Mouse (Mus musculus) midbrain, postnatal 0 days (tissue): ENCODE data around the gene Ibtk. TPM values are rescaled to one million over a fixed set of nuclear protein-coding genes. Genes with fewer than 3 reads are reported as not detected.

Source experiments
- ATAC-seq: fragments of 200-750 bp; cut with Nextera tagmentation; 2 replicates; pipeline ENCODE4 v1.8.0; 2017; ENCODE audit warnings: moderate number of reproducible peaks, mild to moderate bottlenecking, moderate TSS enrichment, moderate library complexity; ENCODE audit not compliant: low FRiP score
- DNase-seq: peaks from one replicate; pipeline ENCODE4 v3.0.0-alpha.2; 2015; ENCODE audit warnings: low spot score
- H3K27ac ChIP-seq: fragments of 300-500 bp; sonication (generic); 2 replicates; pipeline ENCODE4 v1.5.1; 2014; ENCODE audit warnings: low read depth, mild to moderate bottlenecking, low read length, mixed read lengths
- H3K27me3 ChIP-seq: fragments of 300-500 bp; sonication (generic); 2 replicates; pipeline ENCODE4 v1.6.1; 2014; ENCODE audit warnings: low read length, control low read depth, mixed read lengths; ENCODE audit not compliant: insufficient read depth
- H3K36me3 ChIP-seq: fragments of 300-500 bp; sonication (generic); 2 replicates; pipeline ENCODE4 v1.6.1; 2014; ENCODE audit warnings: low read length, control low read depth, mixed read lengths; ENCODE audit not compliant: insufficient read depth
- H3K4me1 ChIP-seq: fragments of 300-500 bp; sonication (generic); 2 replicates; pipeline ENCODE4 v1.6.1; 2014; ENCODE audit warnings: mild to moderate bottlenecking, control low read depth, antibody characterized with exemption, low read length, mixed read lengths; ENCODE audit not compliant: insufficient read depth
- H3K4me2 ChIP-seq: fragments of 300-500 bp; sonication (generic); 2 replicates; pipeline ENCODE4 v1.6.1; 2014; ENCODE audit warnings: low read depth, mild to moderate bottlenecking, low read length, mixed read lengths; ENCODE audit not compliant: poor library complexity, severe bottlenecking
- H3K4me3 ChIP-seq: fragments of 300-500 bp; sonication (generic); 2 replicates; pipeline ENCODE4 v1.5.1; 2014; ENCODE audit warnings: low read depth, mild to moderate bottlenecking, low read length, moderate library complexity
- H3K9ac ChIP-seq: fragments of 300-500 bp; sonication (generic); replicated peaks from 2 replicates; pipeline ENCODE4 v1.6.1; 2014; ENCODE audit warnings: mild to moderate bottlenecking, low read length, moderate library complexity, mixed read lengths; ENCODE audit not compliant: poor library complexity, severe bottlenecking
- H3K9me3 ChIP-seq: fragments of 300-500 bp; sonication (generic); 2 replicates; pipeline ENCODE4 v1.6.1; 2016; ENCODE audit warnings: low read length, control low read depth
- CTCF ChIP-seq: IDR thresholded peaks from 2 replicates; pipeline ENCODE4 v1.5.1; 2016; ENCODE audit warnings: antibody characterized with exemption, mild to moderate bottlenecking
- WGBS: fragments of 180-500 bp; shearing (Covaris S2); extraction: QIAGEN DNeasy Blood & Tissue Kit; methylation state at CpG from one replicate; pipeline ENCODE4 v1.1.7; 2014; 5-methylcytosine and 5-hydroxymethylcytosine counted together
- polyA plus RNA-seq: library from polyadenylated mRNA; unstranded; fragments of >200 nt; fragmentation: Nextera tagmentation; extraction: Ambion mirVana; gene quantifications from 2 replicates; pipeline ENCODE4 v1.2.1, GENCODE M21; 2015
- total RNA-seq: library from RNA; depleted of rRNA; stranded (reverse); fragments of >200 nt; gene quantifications from 2 replicates; pipeline ENCODE4 v1.2.3, GENCODE M21; 2014; rRNA removed

Ibtk gene
- total and polyA plus RNA-seq, 2 experiments from 2014 or later = 17.1 to 21.3 TPM

- no peak overlapping the region for H3K4me2 ChIP-seq
- H3K27ac ChIP-seq = no peak overlapping the region
- no peak for DNase-seq
- H3K4me1 ChIP-seq = no peaks in the 10 kb centered on the region
- no peaks in the 10 kb centered on the region for H3K36me3 ChIP-seq
- 77% methylated on average over 1 of the region's 1 CpGs for WGBS
- no peak for TF ChIP-seq CTCF
- H3K27me3 ChIP-seq = no peaks in the 10 kb centered on the region
- no peak for ATAC-seq
- no peaks in the 10 kb centered on the region for H3K9me3 ChIP-seq
- no peak overlapping the region for H3K4me3 ChIP-seq
- no peak overlapping the region for H3K9ac ChIP-seq
Measured at GRCm38 (mm10) chr9:85664316-85664715, 84.8 kb downstream of the Ibtk start.

GRCm38 (mm10) chr9:85663810-85664209, 85.3 kb downstream of the Ibtk start:
- Histone ChIP-seq H3K4me3 (no peak overlapping the region), H3K4me1 (no peaks in the 10 kb centered on the region), H3K9ac (no peak overlapping the region), H3K27me3 (no peaks in the 10 kb centered on the region), H3K36me3 (no peaks in the 10 kb centered on the region), H3K27ac (no peak overlapping the region), H3K9me3 (no peaks in the 10 kb centered on the region), H3K4me2 (no peak overlapping the region)
- no peak for TF ChIP-seq CTCF
- 45% methylated on average over 1 of the region's 1 CpGs for WGBS
- no peak for ATAC-seq
- no peak for DNase-seq

- Histone ChIP-seq H3K9ac (no peak overlapping the region), H3K27ac (no peak overlapping the region), H3K27me3 (no peaks in the 10 kb centered on the region), H3K9me3 (no peaks in the 10 kb centered on the region), H3K4me1 (no peaks in the 10 kb centered on the region), H3K4me2 (no peak overlapping the region), H3K36me3 (no peaks in the 10 kb centered on the region), H3K4me3 (no peak overlapping the region)
- ATAC-seq (no peak), DNase-seq (peak; percentile 21)
- no peak for TF ChIP-seq CTCF
- 21% methylated on average over 8 of the region's 8 CpGs for WGBS
Measured at GRCm38 (mm10) chr9:85663091-85663490, 86.0 kb downstream of the Ibtk start.

DNA sequence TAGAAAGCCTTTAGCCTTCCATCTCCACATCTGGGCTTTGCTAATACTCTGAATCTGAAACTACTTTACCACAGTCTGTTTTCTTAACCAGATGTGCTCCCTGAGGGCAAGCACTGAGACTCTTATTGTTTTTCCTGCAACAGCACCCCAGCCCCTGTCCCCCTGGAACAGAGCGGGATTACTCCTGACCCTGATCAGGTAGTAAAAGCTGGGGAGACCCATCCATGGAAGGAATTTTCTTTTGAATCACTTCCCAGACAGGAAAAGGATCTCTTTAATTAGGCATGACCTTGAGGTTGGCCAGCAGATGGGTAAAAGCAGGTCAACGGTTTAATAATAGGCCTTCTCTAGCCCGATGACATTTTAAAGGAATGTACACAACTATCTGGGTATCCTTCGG, 95.7 kb downstream of the Ibtk start:
- WGBS = 84% methylated on average over 4 of the region's 4 CpGs
- H3K36me3 ChIP-seq = no peaks in the 10 kb centered on the region
- ATAC-seq (no peak), DNase-seq (no peak)
- H3K4me2 ChIP-seq = no peak overlapping the region
- H3K9me3 ChIP-seq = no peaks in the 10 kb centered on the region
- no peaks in the 10 kb centered on the region for H3K27me3 ChIP-seq
- TF ChIP-seq CTCF = no peak
- no peak overlapping the region for H3K27ac ChIP-seq
- no peak overlapping the region for H3K4me3 ChIP-seq
- no peak overlapping the region for H3K9ac ChIP-seq
- H3K4me1 ChIP-seq = no peaks in the 10 kb centered on the region

DNA sequence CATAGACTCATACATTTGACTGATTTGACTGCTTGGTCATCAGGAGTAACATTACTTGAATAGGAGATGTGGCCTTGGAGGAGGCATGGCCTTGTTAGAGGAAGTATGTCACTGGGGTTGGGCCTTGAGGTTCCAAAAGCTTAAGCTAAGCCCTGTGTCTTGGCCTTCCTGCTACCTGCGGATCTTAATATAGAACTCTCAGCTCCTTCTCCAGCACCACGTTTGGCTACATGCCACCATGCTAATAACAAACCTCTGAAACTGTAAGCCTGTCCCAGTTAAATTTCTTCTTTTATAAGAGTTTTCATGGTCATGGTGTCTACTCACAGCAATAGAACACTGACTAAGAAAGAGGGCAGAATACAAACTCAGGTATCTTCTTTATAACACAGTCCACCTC, 110.9 kb downstream of the Ibtk start:
- Histone ChIP-seq H3K27me3 (no peaks in the 10 kb centered on the region), H3K9ac (no peak overlapping the region), H3K4me1 (no peaks in the 10 kb centered on the region), H3K4me2 (no peak overlapping the region), H3K9me3 (0 out of 2 replicates have a peak, but pooled peaks cover 3% of the 10 kb centered on the region), H3K36me3 (no peaks in the 10 kb centered on the region), H3K4me3 (no peak overlapping the region), H3K27ac (no peak overlapping the region)
- no peak for ATAC-seq
- no peak for DNase-seq
- WGBS = 83% methylated on average over 2 of the region's 2 CpGs
- no peak for TF ChIP-seq CTCF

Other genes with a start within 250 kb of the Ibtk start
- 34.0 and 36.7 TPM in 2 replicates for gene Tpbg, start 93.0 kb upstream of the Ibtk start, total RNA-seq
- 13.2 and 14.0 TPM in 2 replicates for gene Tpbg, start 93.0 kb upstream of the Ibtk start, polyA plus RNA-seq